Mouse (Mus musculus) adrenal gland, adult 2 months (tissue): Measurements from ENCODE around the gene Ly6f. TPM values are rescaled to one million over a fixed set of nuclear protein-coding genes. Genes with fewer than 3 reads are reported as not detected.
A peak's percentile ranks its signal among the peaks of the same experiment; 100 is the strongest.
"Not testable (repeated sequence)": the region's sequence is repeated elsewhere in the genome, so short reads cannot be mapped to it uniquely, and the experiment has no call there.

ENCODE experiments used
- DNase-seq: peaks from one replicate; pipeline ENCODE4 v3.0.0; 2021
- long read RNA-seq: library from polyadenylated mRNA; stranded (forward); transcript quantifications from one replicate; pipeline ENCODE4 v2.0.0, GENCODE M21; 2021
- polyA plus RNA-seq: library from polyadenylated mRNA; depleted of rRNA; stranded (reverse); fragments of >200 nt; gene quantifications from 2 replicates; pipeline ENCODE4 v1.2.3, GENCODE M21; 2012; rRNA removed
- total RNA-seq, 2 experiments: library from RNA; stranded (reverse); gene quantifications; 2 replicates each; pipeline ENCODE4 v1.2.3; 2021

The Ly6f gene
- total RNA-seq = not detected
- not detected in 2 replicates for polyA plus RNA-seq
- long read RNA-seq = 0 reads

DNA sequence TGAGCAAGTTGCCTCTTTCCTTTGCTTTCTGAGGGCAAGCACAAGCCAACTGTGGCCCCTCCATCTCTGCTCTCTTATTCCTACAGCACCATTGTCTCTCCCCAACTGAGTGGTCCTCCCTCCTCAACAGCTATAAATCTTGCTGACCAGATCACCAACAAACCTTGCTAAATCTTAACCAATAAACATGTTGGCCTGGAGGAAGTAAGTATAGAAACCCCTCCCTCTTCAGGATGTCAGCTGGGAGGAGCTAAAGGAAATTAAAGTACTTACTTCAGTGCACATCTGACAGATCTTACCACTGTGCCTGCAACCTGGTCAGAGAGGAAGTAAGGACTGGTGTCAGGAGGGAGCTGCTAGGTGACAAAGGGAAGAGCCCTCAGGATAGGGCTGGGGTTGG lies at the start of gene Ly6f:
Gene Ly6f, plus strand, starts transcription at position 301 of the 400 bp plus-strand sequence.
- no peak for DNase-seq

GRCm38 (mm10) chr15:75221942-75222341 lies 46.3 kb upstream of the Ly6f start:
- DNase-seq = no peak

DNA sequence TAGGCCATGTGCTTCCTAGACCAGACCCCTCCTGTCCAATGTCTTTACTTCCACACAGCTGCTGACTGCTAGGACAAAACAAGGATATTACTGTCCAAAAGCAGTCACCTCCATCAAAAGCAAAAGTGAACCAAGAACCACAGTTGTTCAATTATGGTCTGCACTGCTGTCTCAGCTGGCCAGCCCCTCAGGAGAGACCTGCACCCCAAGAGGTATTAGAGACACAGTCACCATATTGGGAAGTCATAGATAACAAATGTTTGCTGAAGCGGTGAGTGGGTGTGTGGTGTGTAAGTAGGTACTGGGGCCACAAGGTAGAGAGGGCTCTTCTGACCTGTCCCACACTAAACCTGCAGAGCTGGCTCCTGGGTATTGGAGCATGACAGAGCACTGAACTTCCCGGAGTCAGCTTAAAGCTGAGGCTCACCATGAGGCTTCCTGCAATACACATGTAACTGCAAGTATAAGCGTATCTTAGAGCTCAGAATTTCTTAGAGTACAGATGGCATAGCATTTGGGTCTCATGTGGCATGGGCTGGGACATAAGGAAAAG lies 30.4 kb upstream of the Ly6f start:
- no peak for DNase-seq

DNA sequence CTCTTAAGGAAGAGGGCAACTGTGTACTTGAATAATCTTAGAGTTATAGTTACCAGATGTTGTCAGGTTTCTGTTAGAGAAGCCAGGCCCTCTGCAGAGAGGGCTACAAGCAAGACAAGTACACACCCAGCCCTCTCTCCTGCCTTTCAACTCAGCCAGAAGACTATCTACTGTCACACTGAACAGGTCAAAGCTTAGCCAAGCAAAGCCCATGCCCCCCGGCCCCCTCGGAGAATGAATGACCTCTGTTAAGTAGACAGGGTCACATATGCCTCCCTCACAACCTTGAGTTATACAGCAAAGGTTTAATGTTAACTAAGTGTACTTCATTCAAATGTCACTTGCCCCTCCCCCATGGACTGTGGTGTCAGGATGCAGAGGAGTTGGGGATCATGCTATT lies 27.7 kb upstream of the Ly6f start:
- no peak for DNase-seq

- DNase-seq = no peak
Observed at GRCm38 (mm10) chr15:75242756-75243640, 25.2 kb upstream of the Ly6f start.

- no peak for DNase-seq
Observed at GRCm38 (mm10) chr15:75254671-75255070, 13.6 kb upstream of the Ly6f start.

DNA sequence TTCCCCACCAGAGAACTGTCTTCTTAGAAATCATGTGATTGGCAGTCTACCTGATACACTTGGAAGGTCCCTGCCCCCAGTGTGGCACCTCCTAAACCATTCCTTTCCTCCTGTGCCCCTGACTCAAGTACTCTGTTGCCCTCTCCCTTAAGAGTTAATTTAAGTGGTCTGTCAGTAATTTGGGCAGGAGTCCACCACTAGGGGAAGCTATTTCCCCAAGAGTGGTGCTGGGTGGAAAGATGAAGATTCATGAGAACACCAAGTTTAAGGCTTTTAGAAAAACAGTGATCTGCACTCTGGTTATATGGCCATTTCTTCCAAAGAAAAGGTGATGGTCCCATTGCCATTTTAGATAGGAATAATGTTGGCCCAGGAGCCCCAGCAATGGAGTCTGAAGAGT lies 2.4 kb upstream of the Ly6f start:
- no peak for DNase-seq

DNA sequence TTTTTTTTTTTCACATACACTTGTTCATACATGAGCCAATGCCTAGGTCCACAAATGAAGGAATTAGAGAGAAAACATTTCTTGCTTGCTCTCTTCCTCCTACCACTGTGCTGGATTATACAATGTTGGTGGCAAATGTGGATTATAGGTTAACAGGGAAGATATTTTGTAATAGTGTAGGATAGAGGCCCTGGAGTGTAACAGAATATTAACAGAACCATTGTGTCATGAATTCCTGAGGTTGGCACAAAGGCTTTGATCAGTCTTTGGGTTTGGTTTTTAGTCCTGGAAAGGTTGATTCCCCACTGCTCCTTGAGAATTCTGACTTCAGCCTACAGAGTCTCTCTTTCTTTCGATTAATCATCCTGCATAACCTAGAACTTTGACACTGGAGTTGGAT lies 1.6 kb upstream of the Ly6f start:
- no peak for DNase-seq

DNA sequence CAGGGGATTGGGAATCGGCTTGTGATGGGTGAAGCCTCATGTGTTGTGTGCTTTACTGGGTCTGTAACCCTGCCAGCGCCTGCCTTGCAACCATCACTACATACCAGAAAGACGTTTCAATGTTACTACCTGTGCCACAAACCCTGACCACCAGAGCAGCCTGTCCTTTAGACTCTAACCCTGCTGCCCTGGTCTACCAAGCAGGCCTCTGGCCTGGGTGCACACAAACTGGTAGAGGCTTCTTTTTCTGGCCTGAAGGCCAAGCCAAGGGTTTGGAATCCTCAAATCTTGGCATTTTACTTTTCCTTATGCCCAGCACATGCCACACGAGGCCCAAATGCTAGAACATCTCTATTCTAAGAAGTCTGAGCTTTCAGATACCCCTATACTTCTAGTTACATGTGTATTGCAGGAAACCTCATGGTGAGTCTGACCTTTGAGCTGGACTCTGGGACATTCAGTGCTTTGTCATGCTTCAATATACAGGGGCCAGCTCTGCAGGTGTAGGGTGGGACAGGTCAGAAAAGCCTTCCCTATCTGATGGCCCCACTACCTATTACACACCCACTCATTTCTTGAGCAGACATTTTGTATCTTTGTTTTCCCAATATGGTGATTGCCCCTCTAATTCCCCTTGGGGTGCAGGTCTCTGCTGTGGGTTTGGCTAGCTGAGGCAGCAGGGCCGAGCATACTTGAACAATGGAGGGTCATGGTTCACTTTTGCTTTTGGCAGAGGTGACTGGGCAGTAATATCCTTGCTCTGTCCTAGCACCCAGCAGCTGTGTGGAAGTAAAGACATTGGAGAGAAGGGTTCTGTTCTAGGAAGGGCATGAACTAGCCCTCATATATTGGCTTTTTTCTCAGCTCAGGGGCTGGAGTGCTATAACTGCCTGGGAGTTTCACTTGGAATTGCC lies 952 bp downstream of the Ly6f start:
- DNase-seq = no peak

DNA sequence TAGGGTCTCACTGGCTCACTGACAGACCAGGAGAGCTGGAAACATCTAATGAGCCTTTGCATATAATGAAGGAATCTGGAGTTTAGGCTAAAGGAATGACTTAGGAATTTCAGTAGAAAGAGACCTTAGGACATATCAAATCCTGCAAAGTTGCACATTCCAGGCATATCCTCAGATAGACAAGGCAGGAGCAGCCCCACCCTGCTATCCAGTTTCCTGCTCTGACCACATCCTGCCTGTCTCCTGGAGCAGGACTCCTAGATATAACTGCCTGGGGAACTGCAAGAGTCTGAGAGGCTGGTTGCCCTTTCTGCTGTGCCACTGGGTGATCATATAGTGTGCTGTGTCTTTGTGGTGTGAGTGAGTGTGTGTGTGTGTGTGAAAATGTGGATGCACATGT lies 1.9 kb downstream of the Ly6f start:
- no peak for DNase-seq

GRCm38 (mm10) chr15:75270691-75271362 lies 2.6 kb downstream of the Ly6f start:
- no peak for DNase-seq

DNA sequence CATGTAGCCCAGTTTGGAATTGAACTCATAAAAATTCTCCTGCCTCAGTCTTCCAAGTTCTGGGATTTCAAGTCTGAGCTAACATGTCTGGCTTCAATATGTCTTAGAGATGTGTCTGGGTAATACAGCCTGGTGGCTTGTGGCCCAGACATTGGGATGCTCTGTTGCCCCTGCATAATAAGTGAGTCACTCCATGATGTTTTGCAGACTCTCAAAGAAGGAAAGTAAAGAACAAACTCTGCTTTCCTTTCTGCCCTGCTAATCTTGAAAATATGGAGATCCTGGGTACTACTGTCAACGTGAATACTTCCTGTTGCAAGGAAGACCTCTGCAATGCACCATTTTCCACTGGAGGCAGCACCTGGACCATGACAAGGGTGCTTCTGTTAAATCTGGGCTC lies 3.2 kb downstream of the Ly6f start:
- DNase-seq = no peak

- no peak for DNase-seq
Observed at GRCm38 (mm10) chr15:75271891-75272290, 3.7 kb downstream of the Ly6f start.

DNA sequence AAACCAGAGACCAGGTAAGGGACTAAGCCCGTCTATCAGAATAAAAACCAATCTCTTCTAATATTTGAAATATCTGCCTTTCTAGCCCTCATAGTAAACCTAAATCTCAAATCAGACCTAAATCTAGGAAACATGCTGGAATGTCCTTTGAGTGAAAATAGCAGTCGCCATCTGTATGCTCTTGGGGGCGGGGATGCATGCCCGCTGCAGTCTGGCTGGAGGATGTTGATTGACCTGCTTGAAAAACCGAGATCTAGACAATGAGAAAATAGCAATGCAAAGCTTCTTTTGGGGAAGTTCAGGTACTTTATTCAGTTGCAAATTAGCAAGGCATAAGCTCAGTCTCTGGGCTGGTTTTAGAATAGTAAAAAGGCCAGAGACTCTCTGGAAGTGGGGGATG lies 13.8 kb downstream of the Ly6f start:
- not testable (repeated sequence) for DNase-seq

DNA sequence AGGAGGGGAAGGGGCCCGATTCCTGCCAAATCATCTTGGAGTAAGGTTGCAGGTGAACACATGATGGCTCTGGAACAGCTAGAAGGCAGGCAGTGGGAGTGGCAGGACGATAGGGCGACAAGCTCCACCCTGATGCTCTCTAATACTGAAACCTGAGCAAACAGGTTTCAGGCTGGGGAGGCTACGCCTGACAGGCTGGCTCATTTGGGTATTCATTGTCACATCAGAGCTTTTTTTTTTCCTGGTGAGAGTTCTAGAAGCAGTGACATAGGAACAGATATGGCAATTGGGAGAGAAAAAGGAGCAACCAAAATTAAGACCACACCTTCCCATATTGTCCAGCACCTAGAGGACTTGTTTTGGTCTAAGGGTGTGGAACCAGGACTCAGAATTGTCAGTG lies 18.3 kb downstream of the Ly6f start:
- DNase-seq = not testable (repeated sequence)

GRCm38 (mm10) chr15:75292377-75292776 lies 24.2 kb downstream of the Ly6f start:
- no peak for DNase-seq

GRCm38 (mm10) chr15:75293873-75294385 lies 25.7 kb downstream of the Ly6f start:
- peak; percentile 59 for DNase-seq

- no peak for DNase-seq
Observed at GRCm38 (mm10) chr15:75306101-75306500, 37.9 kb downstream of the Ly6f start.

- DNase-seq = no peak
Observed at GRCm38 (mm10) chr15:75309186-75309585, 41.0 kb downstream of the Ly6f start.

- no peak for DNase-seq
Observed at GRCm38 (mm10) chr15:75309946-75310345, 41.7 kb downstream of the Ly6f start.

DNA sequence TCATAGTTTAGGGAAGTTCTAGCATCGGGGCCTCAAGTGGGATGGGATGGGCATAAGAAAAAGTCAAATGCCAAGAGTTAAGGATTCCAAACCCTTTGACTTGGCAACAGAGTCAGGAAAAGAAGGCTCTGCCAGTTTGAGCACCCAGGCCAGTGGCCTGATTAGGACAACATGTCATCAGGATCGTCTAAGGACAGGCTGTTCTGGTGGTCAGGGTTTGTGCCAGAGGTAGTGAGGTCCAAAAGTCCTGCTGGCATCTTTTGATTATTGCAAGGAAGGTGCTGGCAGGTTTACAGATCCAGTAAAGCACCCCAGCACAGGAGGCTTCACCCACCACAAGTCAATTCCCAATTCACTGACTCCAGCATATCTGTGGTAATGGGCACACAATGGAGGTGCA lies 46.2 kb downstream of the Ly6f start:
- no peak for DNase-seq

DNA sequence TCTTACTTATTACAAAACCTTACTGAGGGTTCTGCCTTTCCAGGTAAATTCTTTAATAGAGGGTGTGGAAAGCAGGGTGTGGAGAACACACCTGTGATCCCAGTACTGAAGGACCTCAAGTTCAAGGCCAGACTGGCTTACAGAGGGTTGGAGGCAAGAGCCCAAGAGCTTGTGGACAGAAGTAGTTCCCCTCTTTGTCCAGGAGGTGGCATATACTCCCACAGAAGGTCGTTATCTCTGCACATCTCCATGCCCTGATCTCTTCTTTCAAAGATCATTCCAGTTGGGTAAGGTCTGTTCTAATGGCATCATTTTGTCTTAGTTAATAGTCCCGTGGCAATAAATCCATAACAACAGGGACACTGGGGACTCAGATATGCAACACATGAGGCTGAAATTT lies 49.0 kb downstream of the Ly6f start:
- DNase-seq = no peak
